Mouse (Mus musculus): Measurements from ENCODE around the gene Inha. TPM values are rescaled to one million over a fixed set of nuclear protein-coding genes. Genes with fewer than 3 reads are reported as not detected.
A peak's percentile ranks its signal among the peaks of the same experiment; 100 is the strongest.

Gene Inha
- polyA plus RNA-seq, 1 experiment = 2.9 TPM

DNA sequence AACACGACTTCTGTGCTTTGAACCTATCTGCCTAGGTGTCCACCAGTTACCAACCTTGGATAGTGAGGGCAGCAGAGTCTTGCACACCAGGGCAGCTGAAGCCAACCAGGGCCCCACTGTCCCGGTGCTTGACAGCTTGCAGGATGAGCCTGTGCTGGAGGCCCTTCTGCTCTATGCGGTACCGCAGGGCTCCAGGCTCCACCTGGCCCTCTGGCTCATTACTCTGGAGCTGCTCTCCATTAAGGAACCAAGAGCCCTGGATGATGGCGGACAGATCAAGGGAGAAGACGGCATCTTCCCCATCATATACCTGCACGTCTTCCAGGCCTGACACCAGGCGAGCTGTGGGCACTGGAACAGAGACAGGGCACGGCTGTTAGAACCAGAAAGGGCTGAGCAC is 5.0 kb upstream of the Inha start:
- Histone ChIP-seq H3K36me3 (ENCODE audit: control insufficient read depth, insufficient read depth, low read length) (no peaks in the 10 kb centered on the region), H3K27me3 (ENCODE audit: control insufficient read depth, insufficient read depth, low read length) (peaks cover 13% of the 10 kb centered on the region), H3K4me1 (ENCODE audit: control insufficient read depth, insufficient read depth, insufficient read length) (no peaks in the 10 kb centered on the region; the same call in 1 of the 2 replicates), H3K4me3 (ENCODE audit: extremely low read depth, insufficient read depth, insufficient read length) (no peak overlapping the region), H3K27ac (ENCODE audit: insufficient read depth, low read length) (no peak overlapping the region)
- no peak for DNase-seq (ENCODE audit: low read depth in 1 of 2, low spot score in 2 of 2)
- TF ChIP-seq POLR2A (IDR thresholded peaks at IDR 0.05; ENCODE audit: low read depth, low read length) (no peak), CTCF (IDR thresholded peaks at IDR 0.05; ENCODE audit: extremely low read depth, insufficient read depth, insufficient read length, insufficient replicate concordance) (no peak)
- 93% methylated on average over 9 of the region's 9 CpGs for WGBS

DNA sequence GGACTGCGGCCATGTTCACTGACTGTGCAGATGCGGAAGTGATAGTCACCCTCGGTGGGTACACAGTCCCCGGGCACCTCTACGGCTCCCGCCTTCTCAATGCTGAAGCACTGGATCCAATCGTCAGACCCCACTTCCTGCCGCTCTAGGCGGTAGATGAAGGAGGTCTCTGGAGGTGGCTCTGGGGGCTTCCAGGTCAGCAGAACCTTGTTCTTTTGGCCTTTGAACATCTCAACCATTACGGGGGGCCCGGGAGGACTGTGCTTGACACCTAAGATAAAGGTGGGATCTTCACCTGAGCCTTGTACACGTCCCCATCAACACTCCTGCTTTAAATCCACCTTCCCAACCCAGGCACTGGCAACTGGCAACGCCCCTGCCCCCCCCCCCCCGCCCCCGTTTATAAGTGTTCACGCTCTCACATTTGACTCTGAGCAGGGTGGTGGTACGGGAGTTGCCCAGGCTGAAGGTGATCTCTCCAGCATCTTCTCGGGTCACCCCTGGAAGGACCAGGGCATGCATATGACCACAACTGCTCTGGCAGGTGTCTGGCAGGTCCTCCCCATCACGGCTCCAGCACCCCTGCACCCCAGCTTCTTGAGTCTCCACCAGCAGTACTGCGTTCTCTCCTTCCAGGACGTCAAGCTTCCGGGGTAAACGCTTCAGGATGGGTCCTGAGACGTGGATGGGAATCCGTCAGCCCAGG is 3.8 kb upstream of the Inha start:
- no peak overlapping the region for H3K4me3 ChIP-seq (ENCODE audit: extremely low read depth, insufficient read depth, insufficient read length)
- TF ChIP-seq POLR2A (IDR thresholded peaks at IDR 0.05; ENCODE audit: low read depth, low read length) (no peak), CTCF (IDR thresholded peaks at IDR 0.05; ENCODE audit: extremely low read depth, insufficient read depth, insufficient read length, insufficient replicate concordance) (no peak)
- 94% methylated on average over 24 of the region's 25 CpGs for WGBS
- DNase-seq (ENCODE audit: low read depth in 1 of 2, low spot score in 2 of 2) = no peak
- H3K27me3 ChIP-seq (ENCODE audit: control insufficient read depth, insufficient read depth, low read length) = peaks cover 13% of the 10 kb centered on the region
- H3K4me1 ChIP-seq (ENCODE audit: control insufficient read depth, insufficient read depth, insufficient read length) = no peaks in the 10 kb centered on the region; the same call in 1 of the 2 replicates
- no peak overlapping the region for H3K27ac ChIP-seq (ENCODE audit: insufficient read depth, low read length)
- no peaks in the 10 kb centered on the region for H3K36me3 ChIP-seq (ENCODE audit: control insufficient read depth, insufficient read depth, low read length)

DNA sequence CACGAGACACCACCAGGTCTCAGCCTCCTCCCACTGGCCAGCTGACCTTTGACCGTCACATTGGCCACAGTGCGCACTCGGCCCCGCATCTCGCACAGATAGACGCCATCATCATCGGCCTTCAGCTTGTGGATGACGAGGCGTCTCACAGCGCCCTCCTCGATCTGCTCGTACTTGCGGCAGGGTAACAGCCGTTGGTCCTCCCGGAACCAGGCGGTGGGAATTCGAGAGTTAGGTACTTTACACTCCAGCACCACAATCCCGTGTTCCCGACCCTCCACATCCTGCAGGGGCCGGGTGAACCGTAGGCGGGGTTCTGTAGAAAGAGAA is 3.3 kb upstream of the Inha start:
- WGBS = 92% methylated on average over 23 of the region's 23 CpGs
- H3K36me3 ChIP-seq (ENCODE audit: control insufficient read depth, insufficient read depth, low read length) = no peaks in the 10 kb centered on the region
- no peak overlapping the region for H3K4me3 ChIP-seq (ENCODE audit: extremely low read depth, insufficient read depth, insufficient read length)
- TF ChIP-seq POLR2A (IDR thresholded peaks at IDR 0.05; ENCODE audit: low read depth, low read length) = no peak
- no peak for TF ChIP-seq CTCF (IDR thresholded peaks at IDR 0.05; ENCODE audit: extremely low read depth, insufficient read depth, insufficient read length, insufficient replicate concordance)
- H3K27me3 ChIP-seq (ENCODE audit: control insufficient read depth, insufficient read depth, low read length) = peaks cover 13% of the 10 kb centered on the region
- no peak for DNase-seq (ENCODE audit: low read depth in 1 of 2, low spot score in 2 of 2)
- H3K4me1 ChIP-seq (ENCODE audit: control insufficient read depth, insufficient read depth, insufficient read length) = no peaks in the 10 kb centered on the region; the same call in 1 of the 2 replicates
- H3K27ac ChIP-seq (ENCODE audit: insufficient read depth, low read length) = no peak overlapping the region

DNA sequence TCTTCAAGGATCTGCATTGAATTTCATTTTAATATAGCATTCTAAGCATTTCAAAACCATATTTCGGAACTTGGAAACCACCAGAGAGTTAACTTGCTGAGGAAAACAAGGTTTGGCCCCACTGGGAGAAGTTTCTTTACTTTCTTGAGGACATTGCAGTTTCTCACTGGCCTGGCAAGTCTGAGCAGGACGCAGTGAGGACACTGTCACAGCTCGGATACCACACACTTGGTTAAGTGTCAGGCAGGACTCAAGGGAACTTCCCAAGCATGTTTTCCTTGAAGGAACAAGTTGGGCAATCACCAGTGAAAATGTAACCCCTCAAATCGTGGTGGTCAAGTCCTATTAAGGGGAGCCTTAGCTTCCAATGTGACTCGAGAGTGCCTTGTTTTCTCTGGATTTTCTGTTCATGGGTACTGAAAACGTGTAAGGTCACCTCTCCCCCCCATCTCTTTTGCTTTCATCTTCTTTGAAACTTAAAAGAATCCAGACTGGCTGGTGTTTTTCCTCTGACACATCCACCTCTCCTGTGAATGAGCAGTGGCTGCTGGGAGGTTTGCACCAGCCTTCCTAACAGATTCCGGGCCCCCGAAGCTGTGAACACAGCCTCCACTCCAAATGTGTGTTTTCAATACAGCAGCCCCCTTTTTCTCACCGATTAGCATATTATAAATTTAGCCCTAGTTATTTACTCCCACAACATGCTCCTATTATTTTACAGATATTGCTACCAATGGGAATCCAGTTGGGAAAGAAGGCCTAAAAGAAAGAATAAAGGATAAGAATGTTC is 2.4 kb upstream of the Inha start:
- WGBS = 80% methylated on average over 9 of the region's 9 CpGs
- Histone ChIP-seq H3K27me3 (ENCODE audit: control insufficient read depth, insufficient read depth, low read length) (peaks cover 13% of the 10 kb centered on the region), H3K4me1 (ENCODE audit: control insufficient read depth, insufficient read depth, insufficient read length) (no peaks in the 10 kb centered on the region; the same call in 1 of the 2 replicates), H3K36me3 (ENCODE audit: control insufficient read depth, insufficient read depth, low read length) (no peaks in the 10 kb centered on the region), H3K4me3 (ENCODE audit: extremely low read depth, insufficient read depth, insufficient read length) (no peak overlapping the region), H3K27ac (ENCODE audit: insufficient read depth, low read length) (no peak overlapping the region)
- TF ChIP-seq POLR2A (IDR thresholded peaks at IDR 0.05; ENCODE audit: low read depth, low read length) (no peak), CTCF (IDR thresholded peaks at IDR 0.05; ENCODE audit: extremely low read depth, insufficient read depth, insufficient read length, insufficient replicate concordance) (no peak)
- no peak for DNase-seq (ENCODE audit: low read depth in 1 of 2, low spot score in 2 of 2)

DNA sequence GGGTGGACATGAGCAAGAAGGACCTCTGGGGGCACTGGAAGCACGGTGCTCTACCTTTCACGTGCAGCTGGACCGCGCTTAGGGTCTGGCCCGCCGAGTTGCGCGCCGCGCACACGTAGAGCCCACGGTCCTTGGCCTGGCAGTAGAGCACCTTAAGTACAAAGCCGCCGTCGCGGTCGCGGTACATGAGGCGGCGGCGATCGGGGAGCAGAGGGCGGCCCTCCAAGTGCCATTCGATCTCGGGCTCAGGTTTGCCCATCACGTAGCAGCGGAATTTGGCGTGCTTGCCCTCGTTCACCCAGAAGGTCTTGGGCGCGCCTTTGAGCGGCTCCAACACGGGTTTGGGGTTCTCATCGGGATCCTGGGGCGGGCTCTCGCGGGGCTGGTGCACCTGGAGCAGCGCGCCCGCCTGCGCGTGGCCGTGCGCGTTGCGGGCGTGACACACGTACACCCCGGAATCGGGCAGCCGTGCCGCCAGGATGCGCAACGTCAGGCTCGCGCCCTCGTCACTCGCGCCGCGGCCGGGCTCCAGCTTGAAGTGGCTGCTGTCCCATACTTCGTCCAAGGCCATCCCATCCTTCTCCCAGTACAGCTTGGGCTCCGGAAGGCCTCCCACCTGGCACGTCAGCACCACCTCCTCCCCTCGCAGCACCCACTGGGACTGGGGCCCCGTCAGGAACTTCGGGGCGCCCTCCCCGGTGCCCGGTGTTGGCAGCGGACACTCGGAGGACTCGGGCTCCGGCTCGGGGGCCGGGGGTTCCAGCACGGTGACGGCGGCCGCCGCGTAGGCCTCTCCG is 1.5 kb upstream of the Inha start:
- H3K27ac ChIP-seq (ENCODE audit: insufficient read depth, low read length) = no peak overlapping the region
- no peaks in the 10 kb centered on the region for H3K36me3 ChIP-seq (ENCODE audit: control insufficient read depth, insufficient read depth, low read length)
- peak overlapping the region; percentile 16 for H3K4me3 ChIP-seq (ENCODE audit: extremely low read depth, insufficient read depth, insufficient read length)
- 3% methylated on average over 84 of the region's 84 CpGs for WGBS
- H3K4me1 ChIP-seq (ENCODE audit: control insufficient read depth, insufficient read depth, insufficient read length) = no peaks in the 10 kb centered on the region; the same call in 1 of the 2 replicates
- H3K27me3 ChIP-seq (ENCODE audit: control insufficient read depth, insufficient read depth, low read length) = peaks cover 13% of the 10 kb centered on the region
- DNase-seq (ENCODE audit: low read depth in 1 of 2, low spot score in 2 of 2) = no peak
- TF ChIP-seq CTCF (IDR thresholded peaks at IDR 0.05; ENCODE audit: extremely low read depth, insufficient read depth, insufficient read length, insufficient replicate concordance) (no peak), POLR2A (IDR thresholded peaks at IDR 0.05; ENCODE audit: low read depth, low read length) (no peak)

DNA sequence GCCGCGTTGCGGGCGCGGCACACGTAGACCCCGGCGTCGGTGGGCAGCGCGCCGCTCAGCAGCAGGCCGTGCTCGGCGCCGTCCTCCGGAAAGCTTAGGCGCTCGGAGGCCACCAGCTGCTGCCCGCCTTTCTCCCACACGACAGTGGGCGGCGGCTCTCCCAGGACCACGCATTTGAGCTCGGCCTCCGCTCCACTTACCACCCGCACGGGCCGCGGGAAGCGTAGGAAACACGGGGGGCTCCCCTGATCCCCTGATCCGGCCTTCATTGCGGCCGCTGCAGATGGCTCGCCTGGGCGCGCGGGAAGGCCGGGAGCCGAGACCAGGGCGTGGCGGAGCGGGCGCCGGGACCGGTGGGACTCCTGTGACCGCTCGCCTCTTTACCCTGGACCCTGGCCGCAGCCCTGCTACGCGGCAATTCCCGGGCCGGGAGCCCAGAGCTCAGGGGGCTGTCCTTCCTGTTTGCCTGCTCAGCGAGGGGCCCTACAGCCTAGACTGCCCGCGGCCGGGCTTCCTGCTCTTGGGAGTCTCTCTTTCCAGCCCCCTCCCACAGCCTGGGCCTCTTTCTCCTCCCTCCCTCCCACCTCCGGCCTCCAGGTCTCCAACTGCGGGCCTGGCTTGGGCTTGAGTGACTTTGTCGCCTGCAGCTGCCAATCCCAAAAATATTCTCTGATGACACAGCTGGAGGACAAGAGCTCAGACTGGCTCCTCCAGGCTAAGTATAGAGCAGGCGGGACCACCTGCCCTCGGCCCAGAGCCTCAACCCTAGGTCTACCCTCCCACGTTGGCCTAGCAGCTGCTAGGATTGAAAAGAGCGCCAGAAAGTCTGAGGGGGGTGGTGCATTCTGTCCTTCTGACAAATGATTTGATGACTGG is 683 bp upstream of the Inha start, which contains the start of gene Obsl1:
TSS of gene Obsl1 (minus strand) at position 497 of the 876 bp plus-strand sequence.
- H3K27ac ChIP-seq (ENCODE audit: insufficient read depth, low read length) = no peak within 1 kb of the TSS

More for the DNA sequence above, 683 bp upstream of the Inha start, which contains the start of gene Obsl1:
- peak within 1 kb of the TSS; percentile 16 for H3K4me3 ChIP-seq (ENCODE audit: extremely low read depth, insufficient read depth, insufficient read length)
- no peaks in the 10 kb centered on the region for H3K36me3 ChIP-seq (ENCODE audit: control insufficient read depth, insufficient read depth, low read length)
- no peak for TF ChIP-seq POLR2A (IDR thresholded peaks at IDR 0.05; ENCODE audit: low read depth, low read length)
- no peak for TF ChIP-seq CTCF (IDR thresholded peaks at IDR 0.05; ENCODE audit: extremely low read depth, insufficient read depth, insufficient read length, insufficient replicate concordance)
- peaks cover 13% of the 10 kb centered on the region for H3K27me3 ChIP-seq (ENCODE audit: control insufficient read depth, insufficient read depth, low read length)
- no peaks in the 10 kb centered on the region; the same call in 1 of the 2 replicates for H3K4me1 ChIP-seq (ENCODE audit: control insufficient read depth, insufficient read depth, insufficient read length)
- 4% methylated on average over 64 of the region's 65 CpGs for whole genome bisulfite sequencing
- DNase-seq (ENCODE audit: low read depth in 1 of 2, low spot score in 2 of 2) = no peak

All from spleen, adult 2 months (tissue).